Mouse (Mus musculus) cerebellum, adult 2 months (tissue): ENCODE data around the gene Mon1a.

ENCODE experiments used
- CTCF ChIP-seq: fragments of 200-500 bp; IDR thresholded peaks from 2 replicates; pipeline ENCODE4 v1.5.1; 2011; ENCODE audit warnings: low read depth, mild to moderate bottlenecking, control low read depth, low read length, moderate library complexity, borderline replicate concordance; ENCODE audit not compliant: insufficient read depth
- POLR2A ChIP-seq: fragments of 200-500 bp; IDR thresholded peaks from 2 replicates; pipeline ENCODE4 v1.6.1; 2011; ENCODE audit warnings: low read length, control low read depth, borderline replicate concordance; ENCODE audit not compliant: insufficient read depth

- TF ChIP-seq CTCF, result no peak
- no peak for TF ChIP-seq POLR2A
Observed at GRCm38 (mm10) chr9:107880411-107880810, 7.5 kb upstream of the Mon1a start.
